Mouse (Mus musculus): ENCODE data around the gene Sumf1. TPM values are rescaled to one million over a fixed set of nuclear protein-coding genes. Genes with fewer than 3 reads are reported as not detected.

The Sumf1 gene
- polyA plus RNA-seq, 1 experiment from 2014 or later, result 12.3 TPM

- H3K4me3 ChIP-seq, result no peak overlapping the region
- H3K36me3 ChIP-seq, result no peaks in the 10 kb centered on the region
- 91% methylated on average over 7 of the region's 7 CpGs for WGBS
- no peak for ATAC-seq (replicated peaks)
- no peaks in the 10 kb centered on the region for H3K27me3 ChIP-seq
- H3K4me2 ChIP-seq (replicated peaks), result no peak overlapping the region
- no peaks in the 10 kb centered on the region for H3K9me3 ChIP-seq
- no peak overlapping the region for H3K27ac ChIP-seq (replicated peaks)
- H3K9ac ChIP-seq (replicated peaks), result no peak overlapping the region
- H3K4me1 ChIP-seq, result no peaks in the 10 kb centered on the region
Measured at GRCm38 (mm10) chr6:108198286-108198685, 12.9 kb upstream of the Sumf1 start.

GRCm38 (mm10) chr6:108197117-108197516, 11.7 kb upstream of the Sumf1 start:
- no peaks in the 10 kb centered on the region for H3K36me3 ChIP-seq
- H3K9me3 ChIP-seq, result no peaks in the 10 kb centered on the region
- H3K27me3 ChIP-seq, result no peaks in the 10 kb centered on the region
- WGBS, result 64% methylated on average over 4 of the region's 4 CpGs
- ATAC-seq (replicated peaks), result no peak
- no peak overlapping the region for H3K4me2 ChIP-seq (replicated peaks)
- no peak overlapping the region for H3K27ac ChIP-seq (replicated peaks)
- H3K4me1 ChIP-seq, result no peaks in the 10 kb centered on the region
- no peak overlapping the region for H3K9ac ChIP-seq (replicated peaks)
- no peak overlapping the region for H3K4me3 ChIP-seq

- Histone ChIP-seq H3K4me2 (replicated peaks) (no peak overlapping the region), H3K9me3 (no peaks in the 10 kb centered on the region), H3K27me3 (no peaks in the 10 kb centered on the region), H3K36me3 (no peaks in the 10 kb centered on the region), H3K4me3 (no peak overlapping the region), H3K9ac (replicated peaks) (no peak overlapping the region), H3K4me1 (no peaks in the 10 kb centered on the region), H3K27ac (replicated peaks) (no peak overlapping the region)
- WGBS, result 86% methylated on average over 7 of the region's 7 CpGs
- ATAC-seq (replicated peaks), result no peak
Measured at GRCm38 (mm10) chr6:108196665-108197064, 11.3 kb upstream of the Sumf1 start.

GRCm38 (mm10) chr6:108192632-108193031, 7.2 kb upstream of the Sumf1 start:
- Histone ChIP-seq H3K9me3 (no peaks in the 10 kb centered on the region), H3K36me3 (no peaks in the 10 kb centered on the region), H3K9ac (replicated peaks) (no peak overlapping the region), H3K27ac (replicated peaks) (no peak overlapping the region), H3K4me2 (replicated peaks) (no peak overlapping the region), H3K4me3 (no peak overlapping the region), H3K27me3 (no peaks in the 10 kb centered on the region), H3K4me1 (no peaks in the 10 kb centered on the region)
- ATAC-seq (replicated peaks), result no peak
- WGBS, result 54% methylated on average over 4 of the region's 4 CpGs

- Histone ChIP-seq H3K4me2 (replicated peaks) (no peak overlapping the region), H3K27ac (replicated peaks) (no peak overlapping the region), H3K9me3 (no peaks in the 10 kb centered on the region), H3K27me3 (0 out of 2 replicates have a peak, but pooled peaks cover 2% of the 10 kb centered on the region), H3K9ac (replicated peaks) (no peak overlapping the region), H3K4me1 (no peaks in the 10 kb centered on the region), H3K4me3 (no peak overlapping the region), H3K36me3 (no peaks in the 10 kb centered on the region)
- ATAC-seq (replicated peaks), result no peak
- 93% methylated on average over 1 of the region's 1 CpGs for WGBS
Measured at GRCm38 (mm10) chr6:108190690-108191089, 5.3 kb upstream of the Sumf1 start.

- Histone ChIP-seq H3K27me3 (0 out of 2 replicates have a peak, but pooled peaks cover 2% of the 10 kb centered on the region), H3K9ac (replicated peaks) (peak overlapping the region; percentile 73), H3K27ac (replicated peaks) (no peak overlapping the region; the same call in 1 of the 2 replicates), H3K9me3 (no peaks in the 10 kb centered on the region), H3K36me3 (no peaks in the 10 kb centered on the region), H3K4me2 (replicated peaks) (peak overlapping the region; percentile 95), H3K4me1 (peaks cover 12% of the 10 kb centered on the region), H3K4me3 (peak overlapping the region; percentile 94)
- ATAC-seq (replicated peaks), result peak; percentile 20; the same call in 1 of the 2 replicates
- 18% methylated on average over 4 of the region's 4 CpGs for WGBS
Measured at GRCm38 (mm10) chr6:108185685-108186009, 265 bp upstream of the Sumf1 start.

- Histone ChIP-seq H3K36me3 (0 out of 2 replicates have a peak, but pooled peaks cover 6% of the 10 kb centered on the region), H3K9ac (replicated peaks) (no peak overlapping the region), H3K4me2 (replicated peaks) (no peak overlapping the region), H3K4me1 (peaks cover 2% of the 10 kb centered on the region; the same call in 1 of the 2 replicates), H3K4me3 (no peak overlapping the region), H3K27me3 (no peaks in the 10 kb centered on the region), H3K9me3 (no peaks in the 10 kb centered on the region), H3K27ac (replicated peaks) (no peak overlapping the region)
- no peak for ATAC-seq (replicated peaks)
- WGBS, result 93% methylated on average over 2 of the region's 2 CpGs
Measured at GRCm38 (mm10) chr6:108179087-108179486, 6.3 kb downstream of the Sumf1 start.

GRCm38 (mm10) chr6:108174181-108174580, 11.2 kb downstream of the Sumf1 start:
- H3K36me3 ChIP-seq, result peaks cover 21% of the 10 kb centered on the region
- H3K9ac ChIP-seq (replicated peaks), result no peak overlapping the region
- H3K27me3 ChIP-seq, result no peaks in the 10 kb centered on the region
- no peaks in the 10 kb centered on the region for H3K9me3 ChIP-seq
- no peak overlapping the region for H3K27ac ChIP-seq (replicated peaks)
- no peaks in the 10 kb centered on the region for H3K4me1 ChIP-seq
- H3K4me2 ChIP-seq (replicated peaks), result no peak overlapping the region
- H3K4me3 ChIP-seq, result no peak overlapping the region
- no peak for ATAC-seq (replicated peaks)
- 91% methylated on average over 3 of the region's 3 CpGs for WGBS

- no peak overlapping the region for H3K4me3 ChIP-seq
- WGBS, result 97% methylated on average over 1 of the region's 1 CpGs
- ATAC-seq (replicated peaks), result no peak
- H3K9ac ChIP-seq (replicated peaks), result no peak overlapping the region
- no peak overlapping the region for H3K27ac ChIP-seq (replicated peaks)
- H3K27me3 ChIP-seq, result no peaks in the 10 kb centered on the region
- H3K9me3 ChIP-seq, result no peaks in the 10 kb centered on the region
- H3K4me1 ChIP-seq, result no peaks in the 10 kb centered on the region
- H3K36me3 ChIP-seq, result peaks cover 21% of the 10 kb centered on the region
- H3K4me2 ChIP-seq (replicated peaks), result no peak overlapping the region
Measured at GRCm38 (mm10) chr6:108172219-108172618, 13.2 kb downstream of the Sumf1 start.

- Histone ChIP-seq H3K27me3 (no peaks in the 10 kb centered on the region), H3K36me3 (peaks cover 18% of the 10 kb centered on the region), H3K9ac (replicated peaks) (no peak overlapping the region), H3K4me3 (no peak overlapping the region), H3K9me3 (no peaks in the 10 kb centered on the region), H3K27ac (replicated peaks) (no peak overlapping the region), H3K4me1 (no peaks in the 10 kb centered on the region), H3K4me2 (replicated peaks) (no peak overlapping the region)
- 97% methylated on average over 3 of the region's 3 CpGs for WGBS
- no peak for ATAC-seq (replicated peaks)
Measured at GRCm38 (mm10) chr6:108169466-108169865, 15.9 kb downstream of the Sumf1 start.

GRCm38 (mm10) chr6:108168723-108169122, 16.7 kb downstream of the Sumf1 start:
- no peak for ATAC-seq (replicated peaks)

GRCm38 (mm10) chr6:108167946-108168680, 17.3 kb downstream of the Sumf1 start:
- WGBS, result 81% methylated on average over 7 of the region's 7 CpGs
- ATAC-seq (replicated peaks), result no peak
- Histone ChIP-seq H3K27me3 (no peaks in the 10 kb centered on the region), H3K9ac (replicated peaks) (no peak overlapping the region), H3K4me1 (no peaks in the 10 kb centered on the region), H3K36me3 (peaks cover 12% of the 10 kb centered on the region), H3K4me3 (no peak overlapping the region), H3K9me3 (no peaks in the 10 kb centered on the region), H3K4me2 (replicated peaks) (no peak overlapping the region), H3K27ac (replicated peaks) (no peak overlapping the region)

More at GRCm38 (mm10) chr6:108168723-108169122, 16.7 kb downstream of the Sumf1 start:
- Histone ChIP-seq H3K27me3 (no peaks in the 10 kb centered on the region), H3K4me2 (replicated peaks) (no peak overlapping the region), H3K9ac (replicated peaks) (no peak overlapping the region), H3K9me3 (no peaks in the 10 kb centered on the region), H3K36me3 (peaks cover 15% of the 10 kb centered on the region), H3K4me3 (no peak overlapping the region), H3K4me1 (no peaks in the 10 kb centered on the region), H3K27ac (replicated peaks) (no peak overlapping the region)
- 93% methylated on average over 6 of the region's 6 CpGs for WGBS

GRCm38 (mm10) chr6:108165598-108165997, 19.8 kb downstream of the Sumf1 start:
- Histone ChIP-seq H3K27me3 (no peaks in the 10 kb centered on the region), H3K4me2 (replicated peaks) (no peak overlapping the region), H3K9me3 (no peaks in the 10 kb centered on the region), H3K27ac (replicated peaks) (no peak overlapping the region), H3K4me3 (no peak overlapping the region), H3K36me3 (no peaks in the 10 kb centered on the region), H3K4me1 (no peaks in the 10 kb centered on the region), H3K9ac (replicated peaks) (no peak overlapping the region)
- ATAC-seq (replicated peaks), result no peak
- 86% methylated on average over 2 of the region's 2 CpGs for WGBS

All from forebrain, embryonic 15.5 days (tissue).